Mouse (Mus musculus) liver, adult 2 months (tissue): ENCODE results near the gene Gm10912.
A peak's percentile ranks its signal among the peaks of the same experiment; 100 is the strongest.

Source experiments
- CTCF ChIP-seq: fragments of 200-500 bp; IDR thresholded peaks from 2 replicates; pipeline ENCODE4 v1.5.1; 2011; ENCODE audit warnings: low read depth, low read length, control low read depth
- POLR2A ChIP-seq: fragments of 200-500 bp; IDR thresholded peaks from 2 replicates; pipeline ENCODE4 v1.6.1; 2011; ENCODE audit warnings: low read length, control low read depth; ENCODE audit not compliant: insufficient read depth; ENCODE audit errors: extremely low read depth

- peak; percentile 48; the same call in 1 of the 2 replicates for TF ChIP-seq CTCF
- TF ChIP-seq POLR2A = peak; percentile 91
Observed at GRCm38 (mm10) chr2:104027458-104028138, 38.0 kb upstream of the Gm10912 start, which contains the start of gene Fbxo3.
